Mouse (Mus musculus): ENCODE data around the gene Rln3.

- TF ChIP-seq CTCF (IDR thresholded peaks at IDR 0.05; ENCODE audit: borderline replicate concordance, insufficient read depth, low read depth, low read length) (no peak), POLR2A (IDR thresholded peaks at IDR 0.05; ENCODE audit: borderline replicate concordance, insufficient read depth, low read length) (no peak)
Measured at GRCm38 (mm10) chr8:84087821-84088220, 43.0 kb upstream of the Rln3 start.

Measured in cerebellum, adult 2 months (tissue).